Mouse (Mus musculus) cortical plate, adult 2 months (tissue): Measurements from ENCODE around the gene Cd6. TPM values are rescaled to one million over a fixed set of nuclear protein-coding genes. Genes with fewer than 3 reads are reported as not detected.

ENCODE experiments used
- H3K27ac ChIP-seq: fragments of 200-500 bp; 2 replicates; pipeline ENCODE4 v1.5.1; 2012; ENCODE audit warnings: low read length, control low read depth, inconsistent platforms; ENCODE audit not compliant: insufficient read depth
- H3K4me1 ChIP-seq: fragments of 200-500 bp; 2 replicates; pipeline ENCODE4 v1.6.1; 2011; ENCODE audit warnings: low read length; ENCODE audit not compliant: control insufficient read depth, insufficient read depth
- H3K4me3 ChIP-seq: fragments of 200-500 bp; 2 replicates; pipeline ENCODE4 v1.5.1; 2011; ENCODE audit warnings: mild to moderate bottlenecking, low read length, control low read depth; ENCODE audit not compliant: insufficient read depth
- CTCF ChIP-seq: fragments of 200-500 bp; IDR thresholded peaks from 2 replicates; pipeline ENCODE4 v1.5.1; 2011; ENCODE audit warnings: mild to moderate bottlenecking, control low read depth, low read length; ENCODE audit not compliant: insufficient read depth; ENCODE audit errors: extremely low read depth
- POLR2A ChIP-seq: fragments of 200-500 bp; IDR thresholded peaks from 2 replicates; pipeline ENCODE4 v1.6.1; 2011; ENCODE audit warnings: mild to moderate bottlenecking, low read length, control low read depth; ENCODE audit not compliant: insufficient read depth; ENCODE audit errors: extremely low read depth
- polyA plus RNA-seq: library from polyadenylated mRNA; depleted of rRNA; stranded (reverse); fragments of >200 nt; gene quantifications from 2 replicates; pipeline ENCODE4 v1.2.3, GENCODE M21; 2012; rRNA removed

The Cd6 gene
- polyA plus RNA-seq: 5.8 and 6.0 TPM in 2 replicates

- Histone ChIP-seq H3K27ac (no peak within 1 kb of the TSS), H3K4me1 (no peaks in the 10 kb centered on the region), H3K4me3 (no peak within 1 kb of the TSS)
- TF ChIP-seq POLR2A: no peak
- no peak for TF ChIP-seq CTCF
Measured at GRCm38 (mm10) chr19:10829436-10830175, at the start of gene Cd6. Cd6 (minus strand) TSS chr19:10830058.

GRCm38 (mm10) chr19:10878201-10878837 lies 48.5 kb upstream of the Cd6 start:
- Histone ChIP-seq H3K4me1 (peaks cover 14% of the 10 kb centered on the region), H3K4me3 (no peak overlapping the region), H3K27ac (peak overlapping the region; percentile 64)
- TF ChIP-seq POLR2A: no peak
- no peak for TF ChIP-seq CTCF

- no peak for TF ChIP-seq CTCF
- no peak for TF ChIP-seq POLR2A
- no peak overlapping the region for H3K27ac ChIP-seq
- peaks cover 1% of the 10 kb centered on the region; the same call in 1 of the 2 replicates for H3K4me1 ChIP-seq
- no peak overlapping the region for H3K4me3 ChIP-seq
Measured at GRCm38 (mm10) chr19:10871328-10871961, 41.6 kb upstream of the Cd6 start.

GRCm38 (mm10) chr19:10870676-10871075 lies 40.8 kb upstream of the Cd6 start:
- TF ChIP-seq CTCF: no peak
- TF ChIP-seq POLR2A: no peak
- no peak overlapping the region for H3K27ac ChIP-seq
- H3K4me1 ChIP-seq: peaks cover 1% of the 10 kb centered on the region; the same call in 1 of the 2 replicates
- H3K4me3 ChIP-seq: no peak overlapping the region

GRCm38 (mm10) chr19:10869886-10870527 lies 40.1 kb upstream of the Cd6 start, which contains the start of gene Tmem132a:
Tmem132a (minus strand) TSS chr19:10869940.
- Histone ChIP-seq H3K4me1 (peaks cover 1% of the 10 kb centered on the region; the same call in 1 of the 2 replicates), H3K27ac (peak within 1 kb of the TSS; percentile 58), H3K4me3 (peak within 1 kb of the TSS; percentile 91)
- TF ChIP-seq POLR2A: no peak
- no peak for TF ChIP-seq CTCF

- Histone ChIP-seq H3K4me1 (peaks cover 1% of the 10 kb centered on the region; the same call in 1 of the 2 replicates), H3K4me3 (peak overlapping the region; percentile 91), H3K27ac (peak overlapping the region; percentile 58)
- no peak for TF ChIP-seq CTCF
- peak; percentile 89 for TF ChIP-seq POLR2A
Measured at GRCm38 (mm10) chr19:10869241-10869885, 39.5 kb upstream of the Cd6 start.

GRCm38 (mm10) chr19:10868623-10869141 lies 38.8 kb upstream of the Cd6 start:
- H3K4me3 ChIP-seq: peak overlapping the region; percentile 91
- peaks cover 1% of the 10 kb centered on the region; the same call in 1 of the 2 replicates for H3K4me1 ChIP-seq
- H3K27ac ChIP-seq: peak overlapping the region; percentile 19; the same call in 1 of the 2 replicates
- TF ChIP-seq POLR2A: no peak
- no peak for TF ChIP-seq CTCF

GRCm38 (mm10) chr19:10867946-10868622 lies 38.2 kb upstream of the Cd6 start:
- TF ChIP-seq POLR2A (no peak), CTCF (no peak)
- H3K4me1 ChIP-seq: peaks cover 1% of the 10 kb centered on the region; the same call in 1 of the 2 replicates
- H3K27ac ChIP-seq: peak overlapping the region; percentile 70; the same call in 1 of the 2 replicates
- H3K4me3 ChIP-seq: peak overlapping the region; percentile 91
